Mouse (Mus musculus) hindbrain, embryonic 14.5 days (tissue): ENCODE results near the gene Retnlb. TPM values are rescaled to one million over a fixed set of nuclear protein-coding genes. Genes with fewer than 3 reads are reported as not detected.
"Not testable (repeated sequence)": the region's sequence is repeated elsewhere in the genome, so short reads cannot be mapped to it uniquely, and the experiment has no call there.

Experiments used
- ATAC-seq: fragments of 200-750 bp; cut with Nextera tagmentation; 2 replicates; pipeline ENCODE4 v1.8.0; 2017; ENCODE audit warnings: moderate number of reproducible peaks, mild to moderate bottlenecking, moderate TSS enrichment, moderate library complexity; ENCODE audit not compliant: low FRiP score
- DNase-seq: peaks from one replicate; pipeline ENCODE4 v3.0.0-alpha.2; 2015; ENCODE audit warnings: low spot score
- H3K27ac ChIP-seq: fragments of 300-500 bp; sonication (generic); 2 replicates; pipeline ENCODE4 v1.5.1; 2014; ENCODE audit warnings: mild to moderate bottlenecking, moderate library complexity
- H3K27me3 ChIP-seq: fragments of 300-500 bp; sonication (generic); 2 replicates; pipeline ENCODE4 v1.6.1; 2014; ENCODE audit warnings: mild to moderate bottlenecking, low read length, mixed read lengths; ENCODE audit not compliant: control insufficient read depth, insufficient read depth
- H3K36me3 ChIP-seq: fragments of 300-500 bp; sonication (generic); replicated peaks from 2 replicates; pipeline ENCODE4 v1.6.1; 2014; ENCODE audit not compliant: control insufficient read depth, insufficient read depth
- H3K4me1 ChIP-seq: fragments of 300-500 bp; sonication (generic); replicated peaks from 2 replicates; pipeline ENCODE4 v1.6.1; 2014; ENCODE audit warnings: antibody characterized with exemption, low read length, mixed read lengths; ENCODE audit not compliant: control insufficient read depth, insufficient read depth
- H3K4me2 ChIP-seq: fragments of 300-500 bp; sonication (generic); replicated peaks from 2 replicates; pipeline ENCODE4 v1.6.1; 2014; ENCODE audit warnings: mild to moderate bottlenecking, moderate library complexity
- H3K4me3 ChIP-seq: fragments of 300-500 bp; sonication (generic); replicated peaks from 2 replicates; pipeline ENCODE4 v1.5.1; 2014; ENCODE audit warnings: mild to moderate bottlenecking, low read length
- H3K9ac ChIP-seq: fragments of 300-500 bp; sonication (generic); 2 replicates; pipeline ENCODE4 v1.6.1; 2014
- H3K9me3 ChIP-seq: fragments of 300-500 bp; sonication (generic); 2 replicates; pipeline ENCODE4 v1.6.1; 2016; ENCODE audit warnings: low read length; ENCODE audit not compliant: control insufficient read depth
- WGBS: fragments of 180-500 bp; shearing (Covaris S2); extraction: QIAGEN DNeasy Blood & Tissue Kit; methylation state at CpG from one replicate; pipeline ENCODE4 v1.1.7; 2014; 5-methylcytosine and 5-hydroxymethylcytosine counted together
- polyA plus RNA-seq: library from polyadenylated mRNA; unstranded; fragments of >200 nt; fragmentation: Nextera tagmentation; extraction: Ambion mirVana; gene quantifications from 2 replicates; pipeline ENCODE4 v1.2.1, GENCODE M21; 2014

The Retnlb gene
- polyA plus RNA-seq, 1 experiment from 2014 or later, result not detected

DNA sequence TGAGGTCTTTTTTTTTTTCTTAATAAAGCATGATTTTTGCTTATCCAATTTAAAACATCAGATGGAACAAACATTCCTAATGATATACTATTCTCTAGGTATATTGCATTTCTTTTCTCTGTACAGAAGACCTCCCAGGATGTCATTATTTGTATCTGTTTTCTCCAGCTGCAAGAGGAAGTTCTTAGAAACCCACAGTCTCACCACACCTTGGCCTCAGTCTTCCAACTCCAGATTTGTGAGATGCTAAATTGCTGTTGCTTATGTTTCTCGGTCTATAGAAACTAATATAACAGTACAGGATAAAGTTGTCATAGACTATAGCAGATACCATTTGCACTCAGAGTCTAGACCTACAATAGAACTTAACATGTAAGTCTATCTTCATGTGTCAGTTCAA lies 10.1 kb upstream of the Retnlb start:
- H3K9me3 ChIP-seq, result no peaks in the 10 kb centered on the region
- H3K4me3 ChIP-seq, result no peak overlapping the region
- H3K36me3 ChIP-seq, result no peaks in the 10 kb centered on the region
- WGBS, result 98% methylated on average over 1 of the region's 1 CpGs
- no peak overlapping the region for H3K9ac ChIP-seq
- ATAC-seq (no peak), DNase-seq (no peak)
- no peaks in the 10 kb centered on the region for H3K4me1 ChIP-seq
- no peak overlapping the region for H3K27ac ChIP-seq
- no peak overlapping the region for H3K4me2 ChIP-seq
- H3K27me3 ChIP-seq, result no peaks in the 10 kb centered on the region

DNA sequence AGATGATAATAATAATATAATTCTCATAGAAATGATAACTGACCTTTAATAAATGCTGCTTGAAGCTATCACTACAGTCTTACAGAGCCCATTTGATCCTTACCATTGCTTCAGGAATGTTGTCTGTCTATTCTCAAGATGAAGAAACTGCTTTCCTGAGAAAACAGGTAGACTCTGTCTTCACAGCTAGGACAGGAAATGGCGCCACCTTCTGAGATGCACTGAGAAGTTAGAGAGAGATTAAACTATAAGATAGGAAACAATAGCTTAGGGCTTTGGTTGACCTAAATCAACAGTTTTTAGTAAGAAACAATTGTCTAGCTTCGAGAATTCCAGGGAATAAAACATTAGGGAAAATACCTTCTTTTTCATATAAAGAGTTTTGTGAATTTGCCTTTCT lies 7.3 kb upstream of the Retnlb start:
- no peak overlapping the region for H3K9ac ChIP-seq
- H3K36me3 ChIP-seq, result no peaks in the 10 kb centered on the region
- ATAC-seq, result no peak
- H3K27me3 ChIP-seq, result no peaks in the 10 kb centered on the region
- no peak overlapping the region for H3K4me2 ChIP-seq
- H3K4me1 ChIP-seq, result no peaks in the 10 kb centered on the region
- 60% methylated on average over 2 of the region's 2 CpGs for WGBS
- H3K27ac ChIP-seq, result no peak overlapping the region
- H3K9me3 ChIP-seq, result no peaks in the 10 kb centered on the region
- no peak overlapping the region for H3K4me3 ChIP-seq
- no peak for DNase-seq

- H3K9ac ChIP-seq, result no peak overlapping the region
- H3K9me3 ChIP-seq, result no peaks in the 10 kb centered on the region
- H3K4me3 ChIP-seq, result no peak overlapping the region
- DNase-seq (no peak), ATAC-seq (no peak)
- no peaks in the 10 kb centered on the region for H3K36me3 ChIP-seq
- H3K4me1 ChIP-seq, result no peaks in the 10 kb centered on the region
- H3K4me2 ChIP-seq, result no peak overlapping the region
- H3K27ac ChIP-seq, result no peak overlapping the region
- no peaks in the 10 kb centered on the region for H3K27me3 ChIP-seq
- WGBS, result 90% methylated on average over 7 of the region's 7 CpGs
These were observed 4.7 kb upstream of the Retnlb start for GRCm38 (mm10) chr16:48811881-48812436.

GRCm38 (mm10) chr16:48818524-48818923 lies 1.9 kb downstream of the Retnlb start:
- 96% methylated on average over 6 of the region's 6 CpGs for WGBS
- Histone ChIP-seq H3K4me3 (no peak overlapping the region), H3K9me3 (no peaks in the 10 kb centered on the region), H3K4me1 (no peaks in the 10 kb centered on the region), H3K27ac (no peak overlapping the region), H3K36me3 (no peaks in the 10 kb centered on the region), H3K9ac (no peak overlapping the region), H3K4me2 (no peak overlapping the region), H3K27me3 (no peaks in the 10 kb centered on the region)
- ATAC-seq, result no peak
- no peak for DNase-seq

GRCm38 (mm10) chr16:48826474-48826873 lies 9.8 kb downstream of the Retnlb start:
- Histone ChIP-seq H3K4me3 (no peak overlapping the region), H3K27ac (no peak overlapping the region), H3K4me2 (no peak overlapping the region), H3K9me3 (no peaks in the 10 kb centered on the region), H3K4me1 (no peaks in the 10 kb centered on the region), H3K9ac (no peak overlapping the region), H3K36me3 (no peaks in the 10 kb centered on the region), H3K27me3 (no peaks in the 10 kb centered on the region)
- ATAC-seq (no peak), DNase-seq (no peak)
- WGBS, result 88% methylated on average over 3 of the region's 3 CpGs

- Histone ChIP-seq H3K4me3 (no peak overlapping the region), H3K9me3 (no peaks in the 10 kb centered on the region), H3K4me2 (no peak overlapping the region), H3K9ac (no peak overlapping the region), H3K27me3 (no peaks in the 10 kb centered on the region), H3K4me1 (no peaks in the 10 kb centered on the region), H3K36me3 (no peaks in the 10 kb centered on the region), H3K27ac (no peak overlapping the region)
- WGBS, result 71% methylated on average over 1 of the region's 1 CpGs
- no peak for ATAC-seq
- DNase-seq, result no peak
These were observed 11.0 kb downstream of the Retnlb start for GRCm38 (mm10) chr16:48827625-48828024.

GRCm38 (mm10) chr16:48829060-48829459 lies 12.4 kb downstream of the Retnlb start:
- DNase-seq, result no peak
- no peak for ATAC-seq
- no peak overlapping the region for H3K4me2 ChIP-seq
- WGBS, result 86% methylated on average over 4 of the region's 4 CpGs
- no peak overlapping the region for H3K27ac ChIP-seq
- H3K4me1 ChIP-seq, result no peaks in the 10 kb centered on the region
- no peaks in the 10 kb centered on the region for H3K9me3 ChIP-seq
- no peaks in the 10 kb centered on the region for H3K27me3 ChIP-seq
- no peaks in the 10 kb centered on the region for H3K36me3 ChIP-seq
- H3K4me3 ChIP-seq, result no peak overlapping the region
- no peak overlapping the region for H3K9ac ChIP-seq

DNA sequence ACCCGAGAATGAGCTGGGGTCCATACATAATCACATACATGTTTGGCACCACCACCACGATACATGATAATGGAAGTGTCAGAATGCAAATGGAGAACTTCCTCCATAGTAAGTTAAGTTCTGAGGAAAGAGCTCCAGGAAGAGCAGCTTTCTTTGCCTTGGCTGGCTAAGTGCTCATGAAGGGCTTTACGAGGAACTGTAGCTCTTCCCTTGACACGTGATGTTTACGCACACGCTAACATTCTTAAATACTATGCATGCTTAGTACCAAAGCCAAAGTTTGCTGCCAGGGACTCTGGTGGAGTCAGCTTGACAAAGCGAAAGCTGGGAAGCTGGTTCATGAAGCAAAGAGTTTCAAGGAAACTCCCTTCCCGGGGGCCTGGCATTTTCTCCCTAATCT lies 15.4 kb downstream of the Retnlb start:
- H3K4me1 ChIP-seq, result no peaks in the 10 kb centered on the region
- DNase-seq (no peak), ATAC-seq (no peak)
- 90% methylated on average over 7 of the region's 8 CpGs for WGBS
- H3K9ac ChIP-seq, result no peak overlapping the region
- H3K27me3 ChIP-seq, result no peaks in the 10 kb centered on the region
- no peak overlapping the region for H3K4me3 ChIP-seq
- no peak overlapping the region for H3K4me2 ChIP-seq
- H3K36me3 ChIP-seq, result no peaks in the 10 kb centered on the region
- H3K27ac ChIP-seq, result no peak overlapping the region
- 0 out of 2 replicates have a peak, but pooled peaks cover 4% of the 10 kb centered on the region for H3K9me3 ChIP-seq

- not testable (repeated sequence) for H3K9ac ChIP-seq, H3K36me3 ChIP-seq, H3K4me1 ChIP-seq, ATAC-seq, H3K4me2 ChIP-seq, H3K27me3 ChIP-seq, H3K4me3 ChIP-seq, H3K27ac ChIP-seq, DNase-seq, H3K9me3 ChIP-seq
- WGBS, result 60% methylated on average over 1 of the region's 1 CpGs
These were observed 17.0 kb downstream of the Retnlb start for GRCm38 (mm10) chr16:48833626-48834025.

DNA sequence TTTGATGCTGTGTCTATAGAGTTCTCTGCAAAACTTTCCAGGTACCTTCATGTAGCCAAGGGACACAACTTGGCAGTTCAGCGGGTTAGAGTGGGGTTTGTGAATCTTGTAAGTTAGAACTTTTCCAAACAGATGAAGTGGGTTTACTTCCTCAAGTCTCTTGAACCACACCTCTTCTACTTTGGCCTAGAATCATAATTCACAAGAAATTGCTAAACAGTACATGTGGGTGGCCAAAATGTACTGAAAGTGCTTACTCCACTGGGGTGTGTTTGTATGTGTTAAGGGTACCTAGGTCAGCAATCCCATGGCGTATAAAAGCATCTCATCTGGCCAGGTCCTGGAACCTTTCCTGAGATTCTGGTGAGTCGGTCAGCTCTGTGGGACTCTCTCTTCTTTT lies 25.6 kb downstream of the Retnlb start, which contains the start of gene Retnla:
Gene Retnla (plus strand): TSS at position 286 of the 400 bp plus-strand sequence.
- Histone ChIP-seq H3K36me3 (no peaks in the 10 kb centered on the region), H3K9ac (no peak within 1 kb of the TSS), H3K27ac (no peak within 1 kb of the TSS), H3K27me3 (no peaks in the 10 kb centered on the region), H3K4me1 (no peaks in the 10 kb centered on the region), H3K9me3 (no peaks in the 10 kb centered on the region), H3K4me2 (no peak within 1 kb of the TSS), H3K4me3 (no peak within 1 kb of the TSS)
- ATAC-seq (no peak), DNase-seq (no peak)
- 85% methylated on average over 3 of the region's 3 CpGs for WGBS
